8 mouse cellular contexts compared by ENCODE assay signal in the genomic region with DNA sequence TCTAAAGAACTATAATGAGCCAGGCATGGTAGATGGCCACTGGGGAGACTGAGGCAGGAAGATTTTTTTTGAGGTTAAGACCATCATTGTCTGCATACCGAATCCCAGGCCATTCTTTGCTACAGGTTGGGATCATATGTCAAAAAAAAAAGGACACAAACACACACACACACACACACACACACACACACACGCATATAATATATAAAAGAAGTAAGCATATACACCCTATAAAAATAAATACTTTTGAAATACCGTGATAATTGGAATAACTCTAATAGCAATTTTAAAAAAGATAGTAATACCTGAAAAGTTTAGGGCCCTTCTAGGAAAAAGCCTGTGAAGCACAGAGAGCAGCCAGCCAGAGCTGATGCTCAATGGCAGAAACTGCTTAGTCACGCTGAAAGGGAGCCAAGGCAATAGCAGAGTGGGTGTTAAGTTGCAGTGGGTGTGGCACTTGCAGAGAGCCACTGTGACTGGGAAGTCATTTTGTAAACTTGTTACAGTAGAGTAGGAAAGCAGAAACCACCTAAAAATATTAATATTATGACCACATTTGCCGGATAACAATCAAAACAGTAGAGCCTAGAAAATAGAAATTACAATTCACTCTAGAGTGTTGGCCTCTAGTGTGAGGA.
DNase-seq lines count a peak whose midpoint lies in the region; ATAC-seq lines count a peak whose summit lies in the region.

No protein-coding gene starts in this region.

- peak; percentile 99 for ATAC-seq in granulocyte monocyte progenitor cell, adult 5-6 weeks (replicated peaks; ENCODE audit: poor library complexity, severe bottlenecking)
- no peak for ATAC-seq in activated CD4-positive, CD25-positive, alpha-beta regulatory T cell, adult 4 months

- DNase-seq in right cerebral cortex, adult 18-20 months: peak; percentile 55
- DNase-seq in right cerebral cortex, postnatal 10 days (ENCODE audit: low spot score in 2 of 2): no peak
- peak; percentile 94 for DNase-seq in adipocyte (ENCODE audit: low spot score)
- peak; percentile 54 to 67 for DNase-seq in kidney, postnatal 25 days
- DNase-seq in lung, postnatal 36 days: peak; percentile 88
- no peak for DNase-seq in cerebellum, postnatal 36 days

Comparison
In these comparisons a context has a peak if more than half of its experiments do, and no peak if none do; other contexts are left out.
1. DNase-seq: peak in right cerebral cortex, adult 18-20 months (single experiment), adipocyte (single experiment), kidney, postnatal 25 days (2 of 2) and lung, postnatal 36 days (single experiment); none in right cerebral cortex, postnatal 10 days (0 of 2) and cerebellum, postnatal 36 days (0 of 2).